Mouse (Mus musculus): ENCODE results near the gene Olfml2a.

DNA sequence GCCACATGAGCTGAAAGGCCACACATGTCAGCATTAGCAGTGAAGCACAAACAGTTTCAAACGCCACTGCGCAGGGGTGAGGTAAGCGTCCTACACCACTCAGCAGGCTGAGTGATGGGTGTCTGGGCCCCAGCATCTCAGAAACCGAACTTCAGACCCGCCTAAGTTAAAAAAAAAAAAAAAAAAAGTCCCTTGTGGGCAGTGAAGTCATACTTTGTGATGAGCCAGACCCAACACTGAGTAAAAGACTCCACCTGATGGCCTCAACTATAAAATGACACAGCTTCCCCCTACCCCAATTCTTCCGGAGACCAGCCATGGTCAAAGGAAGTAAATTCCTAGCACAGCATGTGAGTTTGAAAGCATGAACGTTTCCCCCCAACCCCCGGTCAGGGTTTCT, 71.3 kb downstream of the Olfml2a start:
- TF ChIP-seq POLR2A (IDR thresholded peaks at IDR 0.05; ENCODE audit: insufficient read length, low read depth) (peak; percentile 13), MYOG (IDR thresholded peaks at IDR 0.05; ENCODE audit: control insufficient read depth in 1 of 3, insufficient read depth in 1 of 3, insufficient read length in 2 of 3, low read depth in 2 of 3) (no peak), USF1 (IDR thresholded peaks at IDR 0.05; ENCODE audit: low read depth) (no peak), CEBPB (IDR thresholded peaks at IDR 0.05; ENCODE audit: insufficient read depth, poor library complexity, severe bottlenecking) (no peak)
